Mouse (Mus musculus) layer of hippocampus, postnatal 14 days (tissue): Measurements from ENCODE around the gene Cab39l. TPM values are rescaled to one million over a fixed set of nuclear protein-coding genes. Genes with fewer than 3 reads are reported as not detected.
"Not testable (repeated sequence)": the region's sequence is repeated elsewhere in the genome, so short reads cannot be mapped to it uniquely, and the experiment has no call there.

Experiments
- DNase-seq, 2 experiments: peaks; one replicate each; pipeline ENCODE4 v3.0.0; 2021 to 2022; ENCODE audit warnings: low spot score in 2 of 2, mixed read lengths in 1 of 2
- long read RNA-seq, 2 experiments: library from polyadenylated mRNA; stranded (forward); transcript quantifications; one replicate each; pipeline ENCODE4 v2.0.0; 2021
- total RNA-seq, 2 experiments: library from RNA; stranded (reverse); gene quantifications; 2 replicates each; pipeline ENCODE4 v1.2.3; 2021

The Cab39l gene
- 10 to 100 TPM; 18.3 to 33.8 TPM for total RNA-seq
- long read RNA-seq, experiment 1, transcript Cab39l-201 (11 exons, 3,037 nt): major isoform, 17 of 38 reads
- long read RNA-seq, experiment 1, partial matches to known transcripts: 0 of 38 reads
- long read RNA-seq, experiment 1, other reads (novel, unspliced or antisense): 21 of 38 reads
- long read RNA-seq, experiment 2, transcript Cab39l-201 (11 exons, 3,037 nt): major isoform, 15 of 92 reads
- long read RNA-seq, experiment 2, partial matches to known transcripts: 63 of 92 reads
- long read RNA-seq, experiment 2, other reads (novel, unspliced or antisense): 14 of 92 reads

DNA sequence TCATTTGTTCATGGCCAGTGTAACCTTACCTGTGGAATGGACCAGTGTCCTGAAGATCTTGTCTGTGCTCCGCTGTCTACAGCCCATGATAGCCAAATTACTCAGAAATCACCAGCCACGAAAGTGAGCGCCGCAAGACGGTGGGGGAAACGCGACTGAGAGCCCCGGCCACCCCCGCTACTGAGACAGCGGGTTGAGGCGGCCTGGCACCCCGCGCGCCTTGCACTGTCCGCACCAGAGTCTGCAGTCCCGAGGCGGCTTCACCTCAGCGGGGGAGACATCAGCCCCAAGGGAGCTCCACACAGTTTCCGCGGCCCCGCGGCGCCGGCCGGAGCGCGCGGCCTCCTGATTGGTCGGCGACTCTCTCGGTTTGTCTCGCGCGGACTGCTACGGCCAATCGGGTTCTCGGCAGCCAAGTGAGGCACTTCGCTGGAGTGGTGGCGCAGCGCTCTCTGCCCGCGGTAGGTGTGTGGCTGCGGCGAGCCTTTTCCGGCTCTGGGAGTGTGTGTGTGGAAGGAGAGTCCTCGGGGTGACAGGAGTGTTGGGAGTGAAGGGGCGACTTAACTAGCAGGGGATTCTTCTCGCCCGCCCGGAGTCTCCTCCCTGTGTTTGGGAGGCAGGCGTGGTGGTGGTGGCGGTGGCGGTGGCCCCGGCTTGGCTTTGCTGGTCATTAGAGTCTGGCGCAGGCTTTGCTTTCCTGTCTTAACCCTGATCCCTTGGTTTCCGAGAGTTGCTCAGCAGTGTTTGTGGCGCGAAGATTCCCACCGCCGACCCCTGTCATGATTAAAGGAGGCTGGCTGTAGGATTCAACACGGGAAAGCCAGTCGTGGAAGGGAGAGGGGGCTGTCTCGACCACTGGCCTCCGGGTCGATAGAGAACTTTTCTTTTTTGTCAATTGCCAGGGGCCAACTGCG is at the start of gene Cab39l, which contains the start of gene Setdb2:
Gene Cab39l (plus strand): TSS at position 415 of the 914 bp plus-strand sequence.
Gene Setdb2 (minus strand): TSS at position 327 of the 914 bp plus-strand sequence.
- DNase-seq: peak; percentile 91 to 94

DNA sequence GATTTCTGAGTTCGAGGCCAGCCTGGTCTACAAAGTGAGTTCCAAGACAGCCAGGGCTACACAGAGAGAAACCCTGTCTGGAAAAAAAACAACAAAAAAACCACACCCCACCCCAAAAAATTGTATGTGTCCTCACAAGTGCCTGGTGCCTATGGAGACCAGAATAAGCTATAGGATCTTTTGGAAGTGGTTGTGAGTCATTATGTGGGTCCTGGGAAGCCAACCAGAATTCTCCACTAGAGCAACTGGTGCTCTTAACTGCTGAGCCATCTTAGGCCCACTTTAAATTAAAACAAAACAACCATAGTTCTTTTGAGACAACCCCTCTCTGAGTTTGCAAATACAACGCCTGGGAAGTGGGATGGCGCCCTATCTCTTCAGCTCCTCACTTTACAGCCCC is 45.5 kb upstream of the Cab39l start, which contains the start of gene Phf11c:
Gene Phf11c (minus strand): TSS at position 101 of the 400 bp plus-strand sequence.
- no peak for DNase-seq

DNA sequence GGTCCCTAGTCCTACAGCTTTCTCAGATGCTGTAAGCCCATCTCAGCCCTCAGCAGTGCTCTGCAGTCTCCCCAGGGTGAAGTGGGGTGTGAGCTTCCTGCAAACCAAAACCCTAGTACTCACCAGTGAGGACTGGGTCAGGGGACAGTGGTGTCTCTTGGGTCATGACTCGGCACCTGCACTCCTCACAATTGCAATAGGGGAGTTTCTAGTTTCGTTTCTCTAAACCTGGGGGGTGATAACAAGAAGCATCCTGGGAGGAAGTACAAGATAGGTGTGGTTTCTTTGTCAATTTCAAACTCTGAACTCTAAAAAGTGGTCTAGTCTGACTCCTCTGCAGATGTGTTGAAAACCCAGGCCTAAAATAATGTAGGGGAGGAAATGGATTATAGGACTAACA is 43.8 kb upstream of the Cab39l start:
- no peak for DNase-seq

DNA sequence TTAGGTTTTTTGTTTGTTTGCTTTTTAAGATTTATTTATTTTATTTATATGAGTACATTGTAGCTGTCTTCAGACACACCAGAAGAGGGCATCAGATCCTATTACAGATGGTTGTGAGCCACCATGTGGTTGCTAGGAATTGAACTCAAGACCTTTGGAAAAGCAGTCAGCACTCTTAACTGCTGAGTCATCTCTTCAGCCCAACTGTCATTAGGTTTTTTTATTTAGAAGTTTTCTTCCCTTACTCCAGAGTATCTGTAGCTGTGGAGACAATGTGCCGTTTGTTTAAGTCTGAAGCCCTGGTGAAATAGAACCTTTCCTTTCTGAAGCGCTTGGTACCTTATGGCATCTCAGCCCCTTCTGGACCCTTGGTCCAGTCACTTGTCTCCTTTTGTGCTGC is 25.8 kb upstream of the Cab39l start:
- not testable (repeated sequence) for DNase-seq

DNA sequence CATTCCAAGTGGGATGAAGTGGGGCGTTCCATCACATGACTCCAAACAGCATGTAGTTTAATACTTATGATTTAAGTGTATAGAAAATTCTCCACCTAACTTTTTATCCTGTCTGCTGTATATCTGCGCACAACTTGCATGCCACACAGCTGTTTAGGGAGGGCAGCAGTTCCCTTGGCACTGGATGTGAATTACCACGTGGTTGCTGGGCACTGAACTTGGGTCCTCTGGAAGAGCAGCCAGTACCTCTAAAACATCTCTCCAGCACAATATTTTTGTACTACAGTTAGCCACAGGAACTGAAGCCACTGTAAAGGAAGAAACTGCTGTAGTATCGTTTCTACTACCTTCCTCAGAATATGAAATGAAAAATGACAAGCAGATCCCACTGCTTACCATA is 22.6 kb upstream of the Cab39l start:
- DNase-seq: no peak

DNA sequence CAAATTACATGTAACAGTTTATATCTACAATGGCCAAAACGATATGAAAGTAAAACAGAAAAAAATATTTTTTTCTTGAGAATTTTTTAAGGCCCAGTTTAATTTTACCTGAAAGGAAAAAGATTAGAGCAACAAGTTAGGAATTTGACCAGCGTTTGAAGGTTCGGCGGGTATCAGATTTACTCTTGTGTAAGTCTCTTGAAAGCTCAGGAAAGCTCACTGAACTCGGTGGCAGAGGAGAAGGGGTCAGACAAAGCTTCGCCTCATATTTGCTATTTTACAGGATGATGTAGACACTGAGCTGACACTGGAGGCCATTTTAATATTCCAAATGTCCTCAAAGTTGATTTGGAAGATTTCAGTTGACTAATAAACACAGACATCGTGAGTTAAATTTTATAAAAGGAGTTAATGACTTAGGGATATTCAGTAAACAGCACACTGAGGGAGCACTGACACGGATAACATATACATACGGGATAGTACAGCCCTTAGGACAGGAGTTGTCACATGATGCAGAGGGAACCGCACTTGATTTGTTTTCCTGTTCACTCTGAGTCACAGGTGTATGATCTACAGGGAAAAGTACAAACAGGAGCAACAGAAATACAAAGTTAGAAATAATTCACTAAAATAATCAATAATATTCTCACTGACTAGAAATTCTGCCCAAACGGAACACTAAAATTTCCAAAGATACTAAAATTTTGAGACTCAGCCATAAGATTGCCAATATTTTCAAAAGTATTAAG is 17.7 kb upstream of the Cab39l start:
- no peak for DNase-seq

DNA sequence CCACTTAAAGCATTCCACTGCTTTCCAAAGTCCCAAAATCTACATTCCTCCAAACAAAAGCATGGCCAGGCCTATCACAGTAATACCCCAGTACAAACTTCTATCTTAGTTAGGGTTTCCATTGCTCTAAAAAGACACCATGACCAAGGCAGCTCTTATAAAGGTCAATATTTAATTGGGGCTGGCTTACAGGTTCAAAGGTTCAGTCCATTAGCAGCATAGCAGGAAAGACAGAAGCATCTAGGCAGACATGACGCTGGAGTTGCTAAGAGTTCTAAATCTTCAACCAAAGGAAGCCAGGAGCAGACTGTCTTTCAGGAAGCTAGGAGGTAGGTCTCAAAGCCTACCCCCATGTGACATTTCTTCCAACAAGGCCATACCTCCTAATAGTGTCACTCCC is 10.2 kb upstream of the Cab39l start:
- no peak for DNase-seq

DNA sequence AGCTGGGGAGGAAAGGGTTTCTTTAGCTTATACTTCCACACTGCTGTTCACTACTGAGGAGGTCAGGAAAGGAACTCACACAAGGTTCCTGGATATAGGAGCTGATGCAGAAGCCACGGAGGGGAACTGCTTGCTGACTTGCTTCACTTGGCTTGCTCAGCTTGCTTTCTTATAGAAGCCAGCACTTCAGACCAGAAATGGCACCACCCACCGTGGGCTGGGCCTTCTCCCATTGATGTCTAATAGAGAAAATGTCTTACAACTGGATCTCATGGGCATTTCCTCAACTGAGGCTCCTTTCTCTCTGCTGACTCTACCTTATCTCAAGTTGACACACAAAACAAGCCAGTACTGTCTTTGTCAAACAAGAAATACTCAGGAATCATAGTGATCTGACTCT is 6.9 kb upstream of the Cab39l start:
- DNase-seq: no peak

DNA sequence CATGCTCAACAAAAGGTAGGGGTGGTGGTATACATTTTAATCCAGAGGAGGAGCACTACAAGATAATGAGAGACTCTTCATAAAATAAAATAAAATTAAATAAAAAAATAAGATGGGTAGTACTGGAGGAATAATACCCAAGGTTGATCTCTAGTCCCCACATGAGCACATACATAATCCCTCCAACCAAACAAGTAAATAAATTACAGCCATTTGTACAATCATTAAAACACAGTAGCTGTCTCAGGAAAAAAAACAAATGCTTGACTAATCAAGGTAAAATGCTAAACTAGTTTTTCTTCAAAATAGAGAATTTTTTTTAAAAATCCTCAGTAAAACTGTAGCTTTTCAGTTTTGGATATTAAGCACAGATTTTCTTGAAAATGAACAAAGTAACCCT is 5.6 kb upstream of the Cab39l start:
- DNase-seq: no peak

DNA sequence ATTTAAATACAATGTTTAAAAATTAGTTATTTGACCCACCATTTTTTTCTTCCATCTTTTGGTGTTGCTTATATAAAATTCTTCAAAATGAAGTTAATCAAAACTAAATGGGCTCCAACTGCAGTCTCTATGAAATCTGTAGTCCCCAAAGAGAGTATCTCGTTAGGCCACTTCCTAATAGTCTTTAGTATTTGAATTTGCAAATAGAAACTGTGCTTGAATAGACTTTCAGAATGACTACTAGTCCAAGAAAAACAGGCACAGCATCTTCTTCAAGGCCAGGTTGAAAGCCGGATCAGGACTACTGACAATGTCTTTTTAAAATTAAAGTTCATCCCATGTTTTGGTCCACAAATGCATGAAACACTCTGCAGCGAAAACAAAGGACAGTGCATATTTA is 3.4 kb upstream of the Cab39l start:
- no peak for DNase-seq

DNA sequence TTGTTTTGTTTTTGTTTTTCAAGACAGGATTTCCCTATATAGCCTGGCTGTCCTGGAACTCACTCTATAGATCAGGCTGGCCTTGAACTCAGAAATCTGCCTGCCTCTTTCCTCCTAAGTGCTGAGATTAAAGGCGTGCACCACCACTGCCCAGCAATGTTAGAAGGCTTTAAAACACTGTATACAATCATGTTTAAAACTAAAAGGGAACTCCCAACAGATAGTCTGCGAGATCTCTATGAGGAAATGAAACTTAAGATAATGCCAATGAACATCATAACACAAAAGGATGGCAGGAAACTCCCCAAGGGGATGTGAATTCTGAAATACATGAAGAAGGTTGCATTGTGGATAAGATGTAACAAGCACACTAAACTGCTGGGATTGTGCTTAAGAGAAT is 2.3 kb upstream of the Cab39l start:
- DNase-seq: no peak

DNA sequence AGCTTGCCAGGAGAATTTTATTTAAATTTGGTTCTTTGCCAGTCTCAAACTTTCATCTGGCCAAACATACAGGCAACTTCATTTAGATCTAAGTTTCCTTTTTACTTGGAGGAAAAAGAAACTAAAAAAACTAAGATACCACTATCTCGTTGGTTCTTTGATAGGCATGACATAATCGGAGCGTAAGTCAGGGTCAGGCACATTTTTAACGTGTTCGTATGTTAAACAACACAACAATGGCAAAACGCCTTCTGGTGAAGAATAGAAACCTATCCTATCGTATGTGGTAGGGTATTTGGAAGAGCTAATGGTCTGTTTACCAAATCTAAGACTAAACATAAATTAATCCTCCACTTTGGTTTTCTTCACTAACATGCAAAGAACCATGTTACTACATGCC is 733 bp upstream of the Cab39l start:
- DNase-seq: no peak

DNA sequence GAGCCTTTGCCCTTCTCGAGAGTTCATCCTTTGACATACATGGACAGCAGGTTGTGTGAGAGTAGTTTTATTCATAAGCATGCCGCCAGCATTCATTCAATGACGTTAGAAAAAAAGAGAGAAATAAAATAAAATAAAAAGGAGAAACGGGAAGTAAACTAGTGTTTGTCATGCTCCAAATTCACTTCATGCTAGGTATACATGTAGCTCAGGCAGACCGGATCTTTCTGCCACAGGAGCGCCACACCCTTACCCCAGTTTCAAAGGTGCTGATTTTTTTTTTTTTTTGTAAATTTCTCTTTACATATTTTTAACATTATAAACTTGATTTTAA is 667 bp downstream of the Cab39l start:
- DNase-seq: no peak

DNA sequence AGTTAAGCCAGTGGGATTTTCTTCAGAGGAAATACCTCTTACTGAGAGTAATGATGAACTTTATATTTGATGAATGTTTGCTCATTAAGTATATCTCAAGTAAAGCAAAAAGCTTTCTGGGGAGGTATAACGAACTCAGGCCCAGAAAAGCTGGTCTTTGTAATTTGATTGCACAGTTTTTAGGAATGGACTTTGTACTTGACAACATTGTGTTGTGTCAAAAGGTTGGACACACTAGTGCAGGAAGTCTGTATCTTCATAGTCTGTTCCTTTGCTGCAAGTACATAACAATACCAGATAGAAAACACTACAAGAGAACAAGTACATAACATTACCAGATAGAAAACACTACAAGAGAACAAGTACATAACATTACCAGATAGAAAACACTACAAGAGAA is 4.6 kb downstream of the Cab39l start:
- no peak for DNase-seq

DNA sequence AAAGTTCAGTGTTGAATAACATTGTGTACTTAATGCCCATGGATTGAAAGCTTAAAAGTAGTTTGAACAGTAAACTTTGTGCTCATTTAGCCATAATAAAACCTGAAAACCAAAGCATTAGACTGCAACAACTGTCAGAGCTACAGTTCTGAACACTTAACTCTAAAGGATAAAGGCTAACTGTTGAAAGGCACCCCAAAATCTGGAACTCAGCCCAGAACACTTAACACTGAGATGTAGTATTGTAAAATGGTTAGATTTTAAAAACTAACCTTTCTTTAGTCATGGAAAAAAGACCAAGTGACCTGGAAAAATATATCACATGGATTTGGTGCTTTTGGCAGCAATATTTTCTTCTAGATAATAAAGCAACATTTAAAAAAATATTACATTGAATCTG is 7.2 kb downstream of the Cab39l start:
- no peak for DNase-seq

DNA sequence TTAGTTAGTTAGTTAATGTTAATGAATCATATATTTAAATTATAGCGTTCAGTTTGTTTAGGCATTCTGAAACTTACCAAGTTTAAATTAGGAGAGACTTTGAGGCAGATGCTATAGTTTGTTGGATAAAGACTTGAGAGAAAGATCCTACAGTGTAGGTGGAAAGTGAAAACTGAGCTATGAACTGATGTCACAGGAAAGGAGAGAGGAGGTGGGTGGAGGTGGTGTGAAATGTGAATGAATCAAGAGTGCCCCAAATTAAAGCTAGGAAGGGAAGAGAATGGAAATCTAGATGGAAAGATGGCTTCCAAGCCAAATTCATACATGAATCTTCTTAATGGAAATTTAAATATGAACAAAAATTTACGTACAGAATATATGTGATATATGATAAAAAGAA is 25.7 kb downstream of the Cab39l start:
- no peak for DNase-seq

DNA sequence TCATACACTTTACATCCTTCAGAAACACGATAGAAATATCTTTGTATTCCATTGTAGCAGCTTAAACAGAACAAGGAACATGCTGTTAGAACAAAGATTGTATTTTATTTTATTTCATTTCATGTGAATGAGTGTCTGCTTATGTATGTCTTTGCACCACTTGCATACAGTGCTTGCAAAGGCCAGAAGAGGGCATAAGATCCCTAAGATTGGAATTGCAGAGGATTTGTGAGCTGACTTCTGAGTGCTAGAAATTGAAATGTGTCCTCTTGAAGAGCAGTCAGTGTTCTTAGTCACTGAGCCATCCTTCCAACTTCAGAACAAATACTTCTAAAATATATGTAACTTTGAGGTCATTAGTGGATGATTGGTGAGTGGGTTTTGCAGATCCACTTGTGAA is 27.0 kb downstream of the Cab39l start:
- DNase-seq: peak in 1 of 2 experiments; percentile 18

DNA sequence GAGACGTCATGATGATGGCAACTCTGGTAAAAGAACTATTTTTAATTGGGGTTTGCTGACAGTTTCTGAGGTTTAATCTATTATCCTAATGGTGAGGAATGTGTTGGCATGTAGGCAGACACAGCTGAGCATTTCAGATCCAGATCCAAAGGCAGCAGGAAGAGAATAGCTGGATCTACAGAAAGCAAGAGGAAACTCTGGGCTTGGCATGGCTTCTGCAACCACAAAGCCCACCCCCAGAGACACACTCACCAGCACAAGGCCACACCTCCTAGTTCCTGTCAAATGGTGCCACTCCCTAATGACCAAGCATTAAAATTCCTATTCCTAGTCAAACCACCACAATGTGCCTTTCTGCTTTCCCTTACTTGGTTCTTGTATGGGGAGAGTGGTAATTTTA is 30.0 kb downstream of the Cab39l start:
- no peak for DNase-seq

DNA sequence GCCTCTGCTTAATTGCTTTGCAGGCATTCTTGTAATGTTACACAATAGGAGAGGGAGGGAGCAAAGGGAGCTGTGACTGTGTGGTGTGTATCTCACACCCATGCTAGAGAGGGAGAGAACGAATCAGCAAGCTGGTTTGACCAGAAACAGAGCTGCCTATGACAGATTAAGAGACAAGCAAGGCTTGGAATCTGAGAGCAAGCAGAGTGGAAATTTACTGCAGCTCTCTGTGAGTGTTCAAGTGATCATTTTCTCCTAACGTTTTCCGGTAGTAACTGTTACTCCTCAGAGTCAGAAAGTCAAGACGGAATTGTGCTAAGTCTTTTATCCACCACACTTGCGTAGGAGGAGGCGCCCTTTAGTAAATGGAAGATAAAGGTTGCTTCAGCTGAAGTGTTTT is 37.9 kb downstream of the Cab39l start:
- peak; percentile 3 to 7 for DNase-seq

DNA sequence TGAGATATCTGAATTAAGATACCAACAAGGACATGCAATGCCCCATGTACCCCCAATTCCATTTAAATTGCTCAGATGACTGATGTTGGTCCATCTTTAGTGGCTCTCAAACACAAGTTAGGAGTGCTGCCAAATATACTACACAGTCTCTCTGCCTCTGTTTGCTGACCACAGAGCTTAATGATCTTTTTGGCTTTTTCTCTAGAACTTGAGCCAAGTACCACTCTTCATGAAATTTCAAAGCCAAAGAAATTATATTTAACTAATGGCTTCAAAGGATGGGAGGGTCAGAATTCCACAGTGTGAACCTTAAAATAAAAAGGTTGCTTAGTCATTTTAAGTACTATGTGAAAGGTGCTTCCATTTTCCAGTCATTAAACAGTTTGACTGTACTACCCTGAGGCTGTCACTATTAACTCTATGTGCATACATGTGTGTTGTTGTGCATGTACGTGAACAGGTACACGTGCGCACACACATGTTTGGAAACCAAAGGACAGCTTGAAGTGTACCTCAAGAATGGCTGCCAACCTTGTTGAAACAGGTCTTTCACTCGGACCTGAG is 44.6 kb downstream of the Cab39l start:
- DNase-seq: no peak

DNA sequence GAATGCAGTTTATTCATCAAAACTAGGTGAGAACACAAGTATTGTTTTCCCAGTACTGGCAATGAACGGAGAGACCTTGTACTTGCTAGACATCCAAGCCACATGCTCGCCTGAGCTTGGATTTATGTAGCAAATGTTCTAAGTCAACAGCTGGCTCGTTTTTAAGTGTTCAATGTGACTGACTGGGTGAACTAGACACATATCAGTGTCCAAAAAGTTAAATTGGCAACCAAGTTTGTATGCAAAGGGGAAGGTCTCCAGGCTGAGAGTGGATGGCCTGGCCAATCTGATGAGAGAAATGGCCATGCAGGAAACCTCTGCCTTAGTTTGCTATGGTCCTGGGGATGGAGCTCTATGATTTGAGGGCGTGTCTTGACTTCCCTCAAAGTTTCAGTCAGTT is 51.6 kb downstream of the Cab39l start:
- DNase-seq: no peak
